Mouse (Mus musculus): ENCODE data around the gene Ormdl1.
"Not testable (repeated sequence)": the region's sequence is repeated elsewhere in the genome, so short reads cannot be mapped to it uniquely, and the experiment has no call there.

Ormdl1 gene

GRCm38 (mm10) chr1:53296581-53297383 is at the start of gene Ormdl1, which contains the start of the genes Pms1 and Gm28778:
Ormdl1 (plus strand) TSS chr1:53297095.
Pms1 (minus strand) TSS chr1:53297018.
Gm28778 (plus strand) TSS chr1:53297111.
- DNase-seq = peak; percentile 96 to 97

GRCm38 (mm10) chr1:53264958-53265612 is 31.8 kb upstream of the Ormdl1 start:
- DNase-seq = not testable (repeated sequence)

GRCm38 (mm10) chr1:53269901-53270300 is 27.0 kb upstream of the Ormdl1 start:
- DNase-seq = no peak

- peak; percentile 14 to 68 for DNase-seq
Observed at GRCm38 (mm10) chr1:53272646-53273045, 24.2 kb upstream of the Ormdl1 start.

- DNase-seq = no peak
Observed at GRCm38 (mm10) chr1:53291197-53291596, 5.7 kb upstream of the Ormdl1 start.

GRCm38 (mm10) chr1:53300506-53300905 is 3.6 kb downstream of the Ormdl1 start:
- DNase-seq = no peak

- DNase-seq = peak; percentile 84 to 94
Observed at GRCm38 (mm10) chr1:53312989-53313967, 16.4 kb downstream of the Ormdl1 start, which contains the start of gene Osgepl1. Osgepl1 (plus strand) TSS chr1:53313624.

- DNase-seq = no peak
Observed at GRCm38 (mm10) chr1:53321662-53322344, 24.9 kb downstream of the Ormdl1 start.

- no peak for DNase-seq
Observed at GRCm38 (mm10) chr1:53323254-53323653, 26.4 kb downstream of the Ormdl1 start.

- no peak for DNase-seq
Observed at GRCm38 (mm10) chr1:53324277-53324676, 27.4 kb downstream of the Ormdl1 start.

GRCm38 (mm10) chr1:53324827-53325494 is 28.1 kb downstream of the Ormdl1 start:
- no peak for DNase-seq

- not testable (repeated sequence) for DNase-seq
Observed at GRCm38 (mm10) chr1:53333527-53333926, 36.6 kb downstream of the Ormdl1 start.

- no peak for DNase-seq
Observed at GRCm38 (mm10) chr1:53335465-53335864, 38.6 kb downstream of the Ormdl1 start.

- not testable (repeated sequence) for DNase-seq
Observed at GRCm38 (mm10) chr1:53337403-53337802, 40.5 kb downstream of the Ormdl1 start.

- DNase-seq = no peak
Observed at GRCm38 (mm10) chr1:53341071-53341470, 44.2 kb downstream of the Ormdl1 start.

GRCm38 (mm10) chr1:53352327-53353261 is 55.7 kb downstream of the Ormdl1 start, which contains the start of the genes Asdurf, Gm28551 and Asnsd1:
Asdurf (minus strand) TSS chr1:53352619.
Gm28551 (minus strand) TSS chr1:53352667.
Asnsd1 (minus strand) TSS chr1:53352752.
- DNase-seq = peak; percentile 97

- DNase-seq = no peak
Observed at GRCm38 (mm10) chr1:53358988-53359387, 62.1 kb downstream of the Ormdl1 start.

All from kidney, postnatal 36 days (tissue).